Mouse (Mus musculus): ENCODE measurements around the gene 1700016C15Rik. TPM values are rescaled to one million over a fixed set of nuclear protein-coding genes. Genes with fewer than 3 reads are reported as not detected.
A peak's percentile ranks its signal among the peaks of the same experiment; 100 is the strongest.

The 1700016C15Rik gene
- polyA plus RNA-seq, 1 experiment: not detected

DNA sequence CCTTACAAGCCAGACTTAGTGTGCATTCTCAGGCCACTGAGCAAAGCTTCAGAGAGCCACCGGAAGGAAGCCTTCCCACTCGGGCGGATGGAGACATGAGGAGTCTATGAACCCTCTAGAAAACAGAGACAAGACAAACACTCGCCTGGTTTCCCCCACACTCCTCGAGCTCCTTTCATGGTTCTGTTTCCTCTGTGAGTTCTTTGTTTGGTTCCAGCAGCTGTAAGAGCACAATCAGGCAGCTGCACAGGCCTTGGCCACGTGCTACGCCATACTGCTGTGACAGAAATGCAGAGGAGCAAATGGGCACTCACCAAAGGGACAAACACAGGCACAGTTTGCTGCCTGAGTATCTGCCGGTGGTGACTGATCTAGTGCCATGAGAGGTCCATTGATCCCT, 29.1 kb upstream of the 1700016C15Rik start:
- no peak for TF ChIP-seq POLR2A (IDR thresholded peaks at IDR 0.05; ENCODE audit: insufficient read depth, low read depth, low read length)
- TF ChIP-seq CTCF (IDR thresholded peaks at IDR 0.05; ENCODE audit: insufficient read depth, low read depth, low read length): no peak
- Histone ChIP-seq H3K4me1 (ENCODE audit: control insufficient read depth, insufficient read depth, low read length) (peaks cover 6% of the 10 kb centered on the region), H3K4me3 (ENCODE audit: insufficient read depth, low read depth, low read length) (no peak overlapping the region), H3K27ac (ENCODE audit: insufficient read depth, low read depth, low read length) (no peak overlapping the region)
- 60% methylated on average over 8 of the region's 8 CpGs for WGBS

DNA sequence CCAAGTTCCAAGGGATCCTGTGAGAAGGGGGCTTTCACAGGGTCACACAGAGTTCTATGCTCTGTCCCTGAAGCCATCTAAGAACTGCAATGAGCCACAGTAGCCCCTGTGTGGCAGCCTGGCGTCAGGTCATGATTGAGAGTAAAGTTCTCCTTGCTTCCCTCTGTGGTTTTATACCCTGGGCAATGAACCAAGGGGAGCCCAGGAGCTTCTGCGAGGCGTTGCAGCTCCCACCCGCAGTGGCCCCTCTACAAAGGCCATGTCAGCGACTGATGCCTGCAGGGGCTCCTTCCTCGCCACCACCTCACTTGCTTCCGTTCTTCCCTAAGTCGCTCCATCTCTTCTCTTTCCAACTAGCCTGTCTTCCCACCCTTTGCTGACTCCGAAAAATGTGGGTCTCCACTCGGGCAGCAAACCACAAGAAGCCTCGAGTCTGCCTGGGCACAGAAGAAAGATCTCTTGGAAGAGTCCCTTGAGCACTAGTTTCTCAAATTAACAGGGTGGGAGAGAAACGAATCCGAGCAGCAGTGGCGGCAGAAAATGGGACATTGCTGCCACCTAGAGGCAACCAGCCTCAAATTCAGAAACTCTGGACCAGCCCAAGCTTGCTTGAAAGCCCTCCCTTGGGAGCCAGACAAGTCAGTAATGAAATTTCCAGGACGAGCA, 27.0 kb upstream of the 1700016C15Rik start:
- no peak for TF ChIP-seq POLR2A (IDR thresholded peaks at IDR 0.05; ENCODE audit: insufficient read depth, low read depth, low read length)
- peak; percentile 58 for TF ChIP-seq CTCF (IDR thresholded peaks at IDR 0.05; ENCODE audit: insufficient read depth, low read depth, low read length)
- Histone ChIP-seq H3K27ac (ENCODE audit: insufficient read depth, low read depth, low read length) (no peak overlapping the region), H3K4me3 (ENCODE audit: insufficient read depth, low read depth, low read length) (peak overlapping the region; percentile 42), H3K4me1 (ENCODE audit: control insufficient read depth, insufficient read depth, low read length) (peaks cover 6% of the 10 kb centered on the region)
- 5% methylated on average over 15 of the region's 15 CpGs for WGBS

DNA sequence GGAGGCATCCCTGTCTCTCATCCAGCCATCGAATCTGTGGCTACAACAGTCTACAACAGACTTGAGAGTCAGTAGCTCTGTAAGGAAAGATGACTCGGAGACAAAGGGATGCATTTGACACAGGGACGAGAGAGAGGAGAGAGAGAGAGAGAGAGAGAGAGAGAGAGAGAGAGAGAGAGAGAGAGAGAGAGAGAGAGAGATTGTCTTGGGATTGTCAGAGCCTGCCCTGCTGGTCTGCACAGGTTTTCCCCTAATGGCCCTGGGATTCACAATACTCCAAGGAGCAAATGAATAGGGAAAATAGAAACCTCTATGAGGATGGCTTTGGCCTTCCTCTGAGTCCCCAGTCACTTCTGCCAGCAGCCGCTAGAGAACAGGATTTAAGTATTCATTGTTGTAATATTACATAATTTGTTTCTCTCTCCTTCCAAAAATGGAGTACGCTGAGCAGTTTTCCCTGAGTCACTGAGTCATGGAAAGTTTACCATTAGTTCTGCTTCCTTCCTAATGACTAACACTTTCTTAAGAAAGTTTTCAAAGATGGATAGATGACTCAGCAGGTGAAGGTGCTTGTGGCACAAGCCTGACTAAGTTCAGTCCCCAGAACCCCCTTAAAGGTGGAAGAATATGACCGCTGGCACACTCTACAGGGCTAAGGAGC, 26.3 kb upstream of the 1700016C15Rik start:
- WGBS: 43% methylated on average over 6 of the region's 6 CpGs
- no peak overlapping the region for H3K4me3 ChIP-seq (ENCODE audit: insufficient read depth, low read depth, low read length)
- H3K27ac ChIP-seq (ENCODE audit: insufficient read depth, low read depth, low read length): no peak overlapping the region
- no peak for TF ChIP-seq CTCF (IDR thresholded peaks at IDR 0.05; ENCODE audit: insufficient read depth, low read depth, low read length)
- TF ChIP-seq POLR2A (IDR thresholded peaks at IDR 0.05; ENCODE audit: insufficient read depth, low read depth, low read length): no peak
- peaks cover 6% of the 10 kb centered on the region for H3K4me1 ChIP-seq (ENCODE audit: control insufficient read depth, insufficient read depth, low read length)

DNA sequence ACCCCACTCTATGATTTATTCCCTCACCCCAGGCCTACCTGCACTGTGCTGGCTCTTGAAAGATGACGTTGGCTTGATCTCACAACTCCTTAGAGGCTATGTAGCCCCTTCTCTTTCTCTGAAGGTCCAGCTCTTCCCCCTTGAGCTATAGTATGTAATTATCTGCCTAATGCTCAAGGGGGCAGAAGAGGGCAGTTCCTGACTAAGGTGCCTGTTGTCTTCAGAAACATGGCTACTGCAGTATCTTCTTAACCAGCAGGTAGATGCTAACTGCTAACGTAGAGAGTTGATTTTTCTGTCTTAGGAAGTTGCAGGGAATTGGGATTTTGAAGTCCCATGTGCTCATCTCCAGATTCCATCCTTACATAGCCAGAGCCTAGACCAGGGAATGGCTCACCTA, 24.4 kb upstream of the 1700016C15Rik start:
- TF ChIP-seq POLR2A (IDR thresholded peaks at IDR 0.05; ENCODE audit: insufficient read depth, low read depth, low read length): no peak
- TF ChIP-seq CTCF (IDR thresholded peaks at IDR 0.05; ENCODE audit: insufficient read depth, low read depth, low read length): no peak
- H3K27ac ChIP-seq (ENCODE audit: insufficient read depth, low read depth, low read length): no peak overlapping the region
- WGBS: 77% methylated on average over 2 of the region's 2 CpGs

DNA sequence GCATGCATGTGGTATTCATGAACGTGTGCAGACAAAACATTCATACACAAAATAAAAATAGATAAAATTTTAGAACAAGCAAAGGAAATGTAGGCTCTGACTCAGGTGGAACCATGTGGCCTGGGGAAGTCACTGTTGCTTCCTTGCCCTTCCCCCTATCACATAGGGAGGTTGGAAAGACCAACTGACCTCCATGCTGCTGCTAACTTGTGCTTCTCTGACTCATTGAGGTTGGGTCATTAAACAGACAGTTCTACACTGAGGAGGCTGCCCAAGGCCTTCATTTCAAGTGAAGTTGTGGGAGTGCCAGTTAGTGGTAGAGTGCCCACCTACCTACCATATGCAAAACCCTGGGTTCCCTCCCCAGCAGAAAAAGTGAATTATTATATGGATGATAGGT, 22.0 kb upstream of the 1700016C15Rik start:
- H3K4me1 ChIP-seq (ENCODE audit: control insufficient read depth, insufficient read depth, low read length): peaks cover 2% of the 10 kb centered on the region
- 93% methylated on average over 1 of the region's 1 CpGs for WGBS
- H3K27ac ChIP-seq (ENCODE audit: insufficient read depth, low read depth, low read length): no peak overlapping the region
- H3K4me3 ChIP-seq (ENCODE audit: insufficient read depth, low read depth, low read length): no peak overlapping the region
- no peak for TF ChIP-seq POLR2A (IDR thresholded peaks at IDR 0.05; ENCODE audit: insufficient read depth, low read depth, low read length)
- no peak for TF ChIP-seq CTCF (IDR thresholded peaks at IDR 0.05; ENCODE audit: insufficient read depth, low read depth, low read length)

More for the DNA sequence above, 24.4 kb upstream of the 1700016C15Rik start:
- Histone ChIP-seq H3K4me3 (ENCODE audit: insufficient read depth, low read depth, low read length) (no peak overlapping the region), H3K4me1 (ENCODE audit: control insufficient read depth, insufficient read depth, low read length) (peaks cover 6% of the 10 kb centered on the region)

DNA sequence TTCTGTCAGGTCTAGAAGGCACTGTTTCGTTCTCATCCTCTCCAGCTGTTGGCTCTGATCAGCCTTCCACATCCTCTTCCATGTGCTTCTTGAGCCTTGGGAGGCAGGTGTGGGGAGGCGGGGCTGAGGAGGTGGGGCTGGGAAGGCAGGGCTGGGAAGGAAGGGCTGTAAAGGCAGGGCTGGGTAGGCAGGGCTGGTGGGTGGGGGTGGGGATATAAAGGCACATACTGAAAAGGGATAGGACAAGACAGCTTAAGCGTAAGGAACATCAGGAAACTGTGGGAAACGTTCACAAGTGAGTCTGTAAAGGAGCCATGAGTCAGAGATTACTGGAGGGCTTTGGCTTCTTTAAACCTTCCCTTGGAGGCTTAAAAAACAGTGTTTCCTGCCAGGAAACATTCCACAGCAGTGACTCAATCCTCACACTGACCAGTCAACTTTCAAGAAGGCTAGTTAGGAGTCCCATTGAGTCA, 21.0 kb upstream of the 1700016C15Rik start:
- TF ChIP-seq CTCF (IDR thresholded peaks at IDR 0.05; ENCODE audit: insufficient read depth, low read depth, low read length) (no peak), POLR2A (IDR thresholded peaks at IDR 0.05; ENCODE audit: insufficient read depth, low read depth, low read length) (no peak)
- 52% methylated on average over 4 of the region's 4 CpGs for WGBS
- H3K27ac ChIP-seq (ENCODE audit: insufficient read depth, low read depth, low read length): no peak overlapping the region
- H3K4me3 ChIP-seq (ENCODE audit: insufficient read depth, low read depth, low read length): no peak overlapping the region
- no peaks in the 10 kb centered on the region for H3K4me1 ChIP-seq (ENCODE audit: control insufficient read depth, insufficient read depth, low read length)

DNA sequence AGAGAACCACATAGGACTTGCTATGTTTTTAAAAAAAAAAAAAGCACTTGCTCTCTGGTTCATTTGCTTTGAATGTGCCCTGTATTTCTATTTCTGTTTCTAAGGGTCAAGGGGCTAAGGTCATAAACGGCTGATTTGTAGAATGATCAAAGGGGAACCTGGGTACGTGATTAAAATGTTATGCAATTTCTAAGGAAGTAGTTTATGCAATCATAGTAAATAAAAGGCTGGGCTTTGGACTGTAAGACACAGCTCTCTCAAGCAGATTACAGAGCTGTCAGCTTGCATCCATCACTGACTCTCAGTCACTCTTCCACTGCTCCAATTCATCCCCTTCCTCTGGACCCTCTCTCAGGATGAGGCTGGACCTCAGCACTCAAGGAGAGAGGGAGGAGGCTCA, 18.6 kb upstream of the 1700016C15Rik start:
- no peak overlapping the region for H3K27ac ChIP-seq (ENCODE audit: insufficient read depth, low read depth, low read length)
- TF ChIP-seq CTCF (IDR thresholded peaks at IDR 0.05; ENCODE audit: insufficient read depth, low read depth, low read length): no peak
- no peak for TF ChIP-seq POLR2A (IDR thresholded peaks at IDR 0.05; ENCODE audit: insufficient read depth, low read depth, low read length)
- no peaks in the 10 kb centered on the region for H3K4me1 ChIP-seq (ENCODE audit: control insufficient read depth, insufficient read depth, low read length)
- no peak overlapping the region for H3K4me3 ChIP-seq (ENCODE audit: insufficient read depth, low read depth, low read length)
- WGBS: 85% methylated on average over 2 of the region's 2 CpGs

DNA sequence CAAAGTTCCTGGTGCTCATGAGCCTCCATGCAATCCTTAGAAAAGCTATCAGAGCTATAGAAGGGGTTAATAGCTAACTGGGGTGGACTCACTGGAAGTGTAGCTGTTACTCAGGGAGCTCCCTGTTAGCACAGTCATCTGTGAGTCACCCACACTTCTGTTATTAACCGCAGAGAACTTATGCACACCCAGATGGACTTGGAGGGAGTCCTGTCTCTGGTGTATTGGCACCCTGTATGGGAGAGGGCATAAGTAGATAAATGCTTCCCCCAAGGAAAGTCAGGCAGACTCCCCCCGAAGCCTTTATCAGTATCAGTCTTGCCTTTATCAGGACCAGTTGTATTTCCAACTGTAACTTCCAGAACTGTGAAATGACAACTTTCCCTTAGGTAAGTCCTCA, 18.2 kb upstream of the 1700016C15Rik start:
- TF ChIP-seq CTCF (IDR thresholded peaks at IDR 0.05; ENCODE audit: insufficient read depth, low read depth, low read length) (no peak), POLR2A (IDR thresholded peaks at IDR 0.05; ENCODE audit: insufficient read depth, low read depth, low read length) (no peak)
- 85% methylated on average over 2 of the region's 2 CpGs for WGBS
- no peak overlapping the region for H3K27ac ChIP-seq (ENCODE audit: insufficient read depth, low read depth, low read length)
- H3K4me3 ChIP-seq (ENCODE audit: insufficient read depth, low read depth, low read length): no peak overlapping the region
- H3K4me1 ChIP-seq (ENCODE audit: control insufficient read depth, insufficient read depth, low read length): no peaks in the 10 kb centered on the region

DNA sequence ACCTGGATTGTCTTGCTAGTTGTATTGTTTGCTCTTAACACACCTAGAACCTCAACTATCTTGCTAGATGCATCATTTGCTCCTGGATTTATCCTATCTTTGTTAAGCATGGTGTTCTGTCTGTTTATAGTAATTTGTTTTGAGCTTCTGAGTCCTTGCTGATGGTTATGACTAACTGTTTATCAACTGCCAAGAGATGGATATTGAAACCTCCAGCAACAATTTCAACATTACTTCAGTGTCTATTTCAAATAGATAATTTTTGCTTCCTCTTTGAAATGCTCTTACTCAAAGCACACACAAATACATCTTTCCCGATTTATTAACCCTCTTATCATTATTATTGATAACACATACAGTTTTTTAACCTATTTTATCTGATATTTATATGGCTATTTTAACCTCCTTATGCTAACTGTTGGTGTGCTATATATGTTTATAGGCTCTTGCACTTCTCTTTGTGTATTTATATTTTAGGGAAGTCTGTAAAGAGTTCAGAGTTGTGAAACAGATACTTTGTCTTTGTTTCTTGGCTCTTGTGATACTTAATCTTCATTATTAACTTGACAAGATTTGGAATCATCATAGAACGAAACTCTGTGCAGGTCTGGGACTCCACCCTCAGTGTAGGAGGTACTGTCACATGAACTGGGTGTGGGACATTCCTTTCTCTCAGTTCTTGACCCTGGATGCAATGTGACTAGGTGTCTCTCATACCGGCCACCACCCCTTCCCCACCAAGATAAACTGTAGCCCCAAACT, 15.8 kb upstream of the 1700016C15Rik start:
- TF ChIP-seq POLR2A (IDR thresholded peaks at IDR 0.05; ENCODE audit: insufficient read depth, low read depth, low read length) (no peak), CTCF (IDR thresholded peaks at IDR 0.05; ENCODE audit: insufficient read depth, low read depth, low read length) (no peak)
- Histone ChIP-seq H3K4me1 (ENCODE audit: control insufficient read depth, insufficient read depth, low read length) (peaks cover 3% of the 10 kb centered on the region; the same call in 1 of the 2 replicates), H3K4me3 (ENCODE audit: insufficient read depth, low read depth, low read length) (no peak overlapping the region), H3K27ac (ENCODE audit: insufficient read depth, low read depth, low read length) (no peak overlapping the region)
- WGBS: 88% methylated on average over 3 of the region's 3 CpGs
